Mouse (Mus musculus): Measurements from ENCODE around the gene Alcam.

The Alcam gene

GRCm38 (mm10) chr16:52263751-52264150 is 190.1 kb downstream of the Alcam start:
- in situ Hi-C loops (cut with MboI, MseI) = no loop called here

- in situ Hi-C loops (cut with MboI, MseI) = no loop called here
These were observed 191.3 kb downstream of the Alcam start for GRCm38 (mm10) chr16:52262582-52262981.

GRCm38 (mm10) chr16:52261755-52262154 is 192.1 kb downstream of the Alcam start:
- in situ Hi-C loops (cut with MboI, MseI) = no loop called here

GRCm38 (mm10) chr16:52250935-52251334 is 202.9 kb downstream of the Alcam start:
- in situ Hi-C loops (cut with MboI, MseI) = no loop called here

- in situ Hi-C loops (cut with MboI, MseI) = no loop called here
These were observed 203.7 kb downstream of the Alcam start for GRCm38 (mm10) chr16:52250196-52250595.

GRCm38 (mm10) chr16:52243421-52243973 is 210.4 kb downstream of the Alcam start:
- in situ Hi-C loops (cut with MboI, MseI) = no loop called here

- in situ Hi-C loops (cut with MboI, MseI) = no loop called here
These were observed 211.7 kb downstream of the Alcam start for GRCm38 (mm10) chr16:52242144-52242543.

GRCm38 (mm10) chr16:52229930-52230329 is 223.9 kb downstream of the Alcam start:
- in situ Hi-C loops (cut with MboI, MseI) = no loop called here

GRCm38 (mm10) chr16:52229446-52229845 is 224.4 kb downstream of the Alcam start:
- in situ Hi-C loops (cut with MboI, MseI) = no loop called here

- in situ Hi-C loops (cut with MboI, MseI) = loop anchor here (25.0 kb wide), 1 partner anchor 1386 kb away; no protein-coding TSS in a partner anchor
These were observed 231.0 kb downstream of the Alcam start for GRCm38 (mm10) chr16:52222896-52223295.

- in situ Hi-C loops (cut with MboI, MseI) = loop anchor here (25.0 kb wide), 1 partner anchor 1382 kb away; no protein-coding TSS in a partner anchor
These were observed 234.8 kb downstream of the Alcam start for GRCm38 (mm10) chr16:52219069-52219468.

- in situ Hi-C loops (cut with MboI, MseI) = loop anchor here (25.0 kb wide), 1 partner anchor 1374 kb away; no protein-coding TSS in a partner anchor
These were observed 242.8 kb downstream of the Alcam start for GRCm38 (mm10) chr16:52210844-52211606.

GRCm38 (mm10) chr16:52200107-52200506 is 253.8 kb downstream of the Alcam start:
- in situ Hi-C loops (cut with MboI, MseI) = loop anchor here (25.0 kb wide), 1 partner anchor 1363 kb away; no protein-coding TSS in a partner anchor
